Mouse (Mus musculus) embryonic fibroblast, embryonic 13.5 days (primary cell): Measurements from ENCODE around the gene Tgds.

ENCODE experiments used
- CTCF ChIP-seq: IDR thresholded peaks from 2 replicates; pipeline ENCODE4 v1.5.1; 2011; ENCODE audit warnings: mild to moderate bottlenecking, control low read depth, low read length, moderate library complexity, borderline replicate concordance; ENCODE audit not compliant: insufficient read depth
- POLR2A ChIP-seq: IDR thresholded peaks from 2 replicates; pipeline ENCODE4 v1.6.1; 2011; ENCODE audit warnings: low read depth, mild to moderate bottlenecking, control low read depth, low read length, moderate library complexity

DNA sequence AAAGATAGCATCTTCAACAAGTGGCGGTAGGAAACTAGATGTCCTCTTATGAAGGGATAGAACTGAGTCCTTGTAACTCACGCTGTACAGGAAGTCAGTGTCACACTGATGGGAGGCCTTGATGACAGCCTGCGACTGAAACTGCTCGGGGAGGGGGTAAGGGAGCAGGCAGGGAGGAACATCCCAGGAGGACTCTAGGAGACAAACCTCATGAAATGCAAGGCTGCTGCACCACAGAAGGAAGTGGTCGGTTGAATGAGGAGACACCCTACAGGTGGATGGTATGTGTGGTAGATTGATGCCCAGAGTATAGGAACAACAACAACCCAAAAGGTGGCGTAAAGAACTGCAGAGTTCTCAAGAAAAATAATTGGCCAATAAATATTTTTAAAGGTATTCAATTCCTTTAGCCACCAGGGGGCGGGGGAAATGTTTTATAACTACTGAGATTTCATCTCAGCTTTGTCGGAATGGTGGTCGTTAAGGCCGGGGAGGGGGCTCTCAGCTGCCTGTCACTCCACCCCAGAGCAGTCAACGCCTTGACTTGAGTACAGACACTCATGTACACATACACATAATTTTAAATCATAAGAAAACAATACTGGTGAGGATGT lies 41.1 kb upstream of the Tgds start:
- TF ChIP-seq CTCF (no peak), POLR2A (no peak)
